Mouse (Mus musculus): Measurements from ENCODE around the gene Mbl2.

- TF ChIP-seq CTCF (IDR thresholded peaks at IDR 0.05; ENCODE audit: extremely low read depth, insufficient read length, insufficient replicate concordance, low read depth, low read length) (no peak), POLR2A (IDR thresholded peaks at IDR 0.05; ENCODE audit: low read depth, low read length) (no peak)
Measured at GRCm38 (mm10) chr19:30216186-30216585, 16.6 kb upstream of the Mbl2 start.
